Mouse (Mus musculus) intestine, embryonic 16.5 days (tissue): ENCODE measurements around the gene Isyna1. TPM values are rescaled to one million over a fixed set of nuclear protein-coding genes. Genes with fewer than 3 reads are reported as not detected.

Experiments
- ATAC-seq: fragments of 200-750 bp; cut with Nextera tagmentation; 2 replicates; pipeline ENCODE4 v1.8.0; 2017; ENCODE audit warnings: moderate TSS enrichment, moderate library complexity
- H3K27ac ChIP-seq: fragments of 300-500 bp; sonication (generic); 2 replicates; pipeline ENCODE4 v1.5.1; 2014; ENCODE audit warnings: mild to moderate bottlenecking, low read length
- H3K27me3 ChIP-seq: fragments of 300-500 bp; sonication (generic); replicated peaks from 2 replicates; pipeline ENCODE4 v1.6.1; 2014; ENCODE audit warnings: low read length, control low read depth, mixed read lengths; ENCODE audit not compliant: control insufficient read depth, insufficient read depth
- H3K36me3 ChIP-seq: fragments of 300-500 bp; sonication (generic); 2 replicates; pipeline ENCODE4 v1.6.1; 2014; ENCODE audit warnings: low read length, control low read depth; ENCODE audit not compliant: control insufficient read depth, insufficient read depth
- H3K4me1 ChIP-seq: fragments of 300-500 bp; sonication (generic); 2 replicates; pipeline ENCODE4 v1.6.1; 2014; ENCODE audit warnings: low read length, control low read depth, mixed read lengths; ENCODE audit not compliant: control insufficient read depth, insufficient read depth
- H3K4me2 ChIP-seq: fragments of 300-500 bp; sonication (generic); 2 replicates; pipeline ENCODE4 v1.6.1; 2014; ENCODE audit warnings: low read depth, low read length, control low read depth
- H3K4me3 ChIP-seq: fragments of 300-500 bp; sonication (generic); 2 replicates; pipeline ENCODE4 v1.5.1; 2014; ENCODE audit warnings: mild to moderate bottlenecking, low read length
- H3K9ac ChIP-seq: fragments of 300-500 bp; sonication (generic); 2 replicates; pipeline ENCODE4 v1.6.1; 2014; ENCODE audit warnings: low read depth, low read length
- H3K9me3 ChIP-seq: fragments of 300-500 bp; sonication (generic); 2 replicates; pipeline ENCODE4 v1.6.1; 2016; ENCODE audit warnings: low read length, control low read depth; ENCODE audit not compliant: control insufficient read depth
- WGBS: fragments of 180-500 bp; shearing (Covaris S2); extraction: QIAGEN DNeasy Blood & Tissue Kit; methylation state at CpG from one replicate; pipeline ENCODE4 v1.1.7; 2014; 5-methylcytosine and 5-hydroxymethylcytosine counted together
- polyA plus RNA-seq: library from polyadenylated mRNA; unstranded; fragments of >200 nt; fragmentation: Nextera tagmentation; extraction: Ambion mirVana; gene quantifications from 2 replicates; pipeline ENCODE4 v1.2.1, GENCODE M21; 2015

Gene Isyna1
- polyA plus RNA-seq = 105 and 121 TPM in 2 replicates

DNA sequence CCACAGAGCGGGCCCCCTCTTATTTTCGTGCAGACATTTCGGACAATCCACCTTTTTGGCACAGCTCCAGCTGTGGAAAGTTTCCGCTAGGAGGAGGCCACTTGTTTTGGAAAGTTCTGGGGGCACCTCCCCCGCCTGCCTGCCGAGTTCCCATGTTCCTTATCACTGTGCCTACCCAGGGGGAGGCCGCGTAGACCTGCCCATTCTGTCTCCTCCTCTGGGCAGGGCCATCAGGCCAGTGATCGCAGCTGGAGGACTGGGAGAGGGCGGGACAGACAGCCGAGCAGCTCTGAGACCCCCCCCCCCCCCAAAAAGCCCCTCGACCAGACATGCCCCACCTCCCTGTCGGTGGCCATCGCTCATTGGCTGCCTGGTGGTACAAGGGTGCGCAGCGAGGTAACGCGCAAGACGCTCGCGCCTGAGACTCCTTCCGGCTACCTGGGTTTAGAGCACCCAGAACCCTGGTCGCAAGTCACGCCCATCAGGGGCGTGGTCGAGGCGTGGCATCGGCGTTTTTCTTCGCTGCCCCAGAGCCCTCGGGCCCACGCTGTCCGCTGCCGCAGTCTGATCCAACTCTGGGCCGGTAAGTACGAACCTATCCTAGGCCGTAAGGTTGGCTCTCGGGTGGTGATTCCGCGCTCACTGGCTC lies at the start of gene Isyna1:
Gene Isyna1 (plus strand): TSS at position 413 of the 649 bp plus-strand sequence.
- H3K36me3 ChIP-seq = peaks cover 15% of the 10 kb centered on the region
- peak within 1 kb of the TSS; percentile 71 for H3K27ac ChIP-seq
- peak within 1 kb of the TSS; percentile 90 for H3K4me2 ChIP-seq
- peak; percentile 91 for ATAC-seq
- H3K4me1 ChIP-seq = peaks cover 51% of the 10 kb centered on the region
- H3K9me3 ChIP-seq = no peaks in the 10 kb centered on the region
- H3K27me3 ChIP-seq = no peaks in the 10 kb centered on the region
- peak within 1 kb of the TSS; percentile 52 for H3K4me3 ChIP-seq
- H3K9ac ChIP-seq = peak within 1 kb of the TSS; percentile 75
- WGBS = 0% methylated on average over 39 of the region's 40 CpGs

DNA sequence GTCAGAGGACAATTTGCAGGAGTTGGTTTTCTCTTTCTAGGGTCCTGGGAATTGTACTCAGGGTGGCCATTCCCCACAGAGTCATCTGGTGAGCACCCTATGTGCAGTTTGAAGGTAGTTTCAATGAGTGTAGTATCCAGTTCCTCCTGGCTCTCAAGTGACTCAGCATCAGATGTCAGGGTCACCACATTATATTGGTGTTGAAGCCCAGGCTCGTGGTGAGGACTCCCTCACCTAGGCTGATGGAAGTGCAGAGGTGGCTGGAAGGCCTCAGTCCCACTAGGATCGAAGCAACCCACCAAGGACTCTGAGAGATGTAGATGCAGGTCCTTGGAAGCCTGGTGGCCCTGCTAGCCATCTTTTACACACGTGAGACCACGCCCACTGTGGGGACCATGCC lies 47.8 kb upstream of the Isyna1 start:
- no peak overlapping the region for H3K27ac ChIP-seq
- WGBS = 72% methylated on average over 4 of the region's 4 CpGs
- H3K4me1 ChIP-seq = peaks cover 27% of the 10 kb centered on the region
- H3K27me3 ChIP-seq = no peaks in the 10 kb centered on the region
- no peak overlapping the region for H3K9ac ChIP-seq
- H3K9me3 ChIP-seq = no peaks in the 10 kb centered on the region
- ATAC-seq = no peak
- H3K4me2 ChIP-seq = no peak overlapping the region
- H3K36me3 ChIP-seq = no peaks in the 10 kb centered on the region
- no peak overlapping the region for H3K4me3 ChIP-seq

DNA sequence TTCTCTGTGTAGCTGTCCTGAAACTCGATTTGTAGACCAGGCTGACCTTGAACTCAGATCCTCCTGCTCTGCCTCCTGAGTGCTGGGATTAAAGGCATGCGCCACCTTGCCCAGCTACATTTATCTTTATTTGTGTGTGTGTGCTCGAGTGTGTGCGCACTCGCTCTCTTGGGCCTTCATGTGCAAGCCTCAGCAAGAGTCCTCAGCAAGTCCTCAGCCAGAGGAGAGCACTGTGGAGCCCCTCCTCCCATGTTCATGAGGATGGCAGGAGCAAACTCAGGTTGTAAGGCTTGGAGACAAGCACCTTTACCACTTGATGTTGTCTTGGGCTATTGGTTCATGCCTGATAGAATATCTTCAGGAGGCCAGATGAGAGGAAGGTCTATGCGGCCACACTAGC lies 46.4 kb upstream of the Isyna1 start:
- no peak for ATAC-seq

DNA sequence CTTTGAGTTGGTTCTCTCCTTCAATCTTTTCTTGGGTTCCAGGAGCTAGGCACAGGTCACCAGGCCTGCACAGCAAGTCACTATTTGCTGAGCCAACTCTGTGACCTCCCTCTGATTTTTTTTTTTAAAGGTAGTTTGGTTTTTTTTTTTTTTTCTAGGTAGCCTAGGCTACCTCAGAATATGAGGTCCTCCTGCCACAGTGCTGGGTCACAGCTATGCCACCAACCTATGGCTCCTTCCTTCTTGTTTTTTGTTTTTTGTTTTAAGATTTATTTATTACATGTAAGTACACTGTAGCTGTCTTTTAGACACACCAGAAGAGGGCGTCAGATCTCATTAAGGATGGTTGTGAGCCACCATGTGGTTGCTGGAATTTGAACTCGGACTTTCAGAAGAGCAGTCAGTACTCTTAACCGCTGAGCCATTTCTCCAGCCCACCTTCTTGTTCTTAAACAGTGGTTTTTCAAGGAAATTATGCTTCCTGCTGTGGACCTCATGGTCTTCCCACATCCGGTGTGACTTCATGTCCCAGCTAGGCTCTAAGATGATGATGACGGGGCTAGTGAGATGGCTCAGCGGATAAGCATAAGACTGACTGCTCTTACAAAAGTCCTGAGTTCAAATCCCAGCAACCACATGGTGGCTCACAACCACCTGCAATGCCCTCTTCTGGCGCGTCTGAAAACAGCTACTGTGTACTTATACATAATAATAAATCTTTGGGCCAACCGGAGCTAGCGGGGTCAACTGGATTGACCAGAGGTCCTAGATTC lies 44.6 kb upstream of the Isyna1 start:
- no peak for ATAC-seq
- H3K4me3 ChIP-seq = no peak overlapping the region
- H3K27me3 ChIP-seq = no peaks in the 10 kb centered on the region
- H3K9me3 ChIP-seq = no peaks in the 10 kb centered on the region
- no peak overlapping the region for H3K27ac ChIP-seq
- no peak overlapping the region for H3K9ac ChIP-seq
- no peaks in the 10 kb centered on the region for H3K36me3 ChIP-seq
- no peak overlapping the region for H3K4me2 ChIP-seq
- WGBS = 91% methylated on average over 10 of the region's 10 CpGs
- H3K4me1 ChIP-seq = peaks cover 22% of the 10 kb centered on the region

More for the DNA sequence above, 46.4 kb upstream of the Isyna1 start:
- WGBS = 85% methylated on average over 6 of the region's 6 CpGs
- no peaks in the 10 kb centered on the region for H3K27me3 ChIP-seq
- no peak overlapping the region for H3K9ac ChIP-seq
- peaks cover 23% of the 10 kb centered on the region for H3K4me1 ChIP-seq
- H3K27ac ChIP-seq = no peak overlapping the region
- no peaks in the 10 kb centered on the region for H3K36me3 ChIP-seq
- H3K4me2 ChIP-seq = no peak overlapping the region
- no peaks in the 10 kb centered on the region for H3K9me3 ChIP-seq
- H3K4me3 ChIP-seq = no peak overlapping the region

DNA sequence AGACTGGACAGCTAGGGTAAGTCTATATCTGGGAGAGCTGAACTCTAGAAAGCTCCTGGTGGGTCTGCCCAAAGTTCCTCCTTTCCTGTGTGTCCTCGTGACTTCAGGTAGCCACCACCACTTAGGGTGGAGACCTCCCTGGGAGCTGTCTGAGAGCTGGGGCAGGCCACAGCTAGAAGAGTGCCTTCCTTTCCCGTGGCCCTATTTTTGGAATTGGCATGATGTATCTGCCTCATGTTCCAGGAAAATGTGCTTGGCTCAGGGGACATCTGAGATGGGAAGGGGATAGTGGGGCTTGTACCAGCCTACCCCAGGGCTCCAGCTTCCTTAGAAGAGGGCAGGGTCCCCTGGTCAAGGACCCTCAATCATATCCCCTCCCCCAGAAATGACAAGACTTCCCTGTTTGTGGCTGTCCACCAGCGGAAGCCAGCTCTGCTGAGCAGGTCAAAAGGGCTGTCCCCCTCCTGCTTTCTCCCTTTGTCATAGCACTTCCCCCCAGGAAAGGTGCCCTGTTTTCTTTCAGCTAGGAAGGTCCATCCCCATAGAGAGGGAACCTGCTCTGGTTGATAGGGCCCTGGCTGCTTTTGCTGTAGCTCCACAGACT lies 42.5 kb upstream of the Isyna1 start:
- Histone ChIP-seq H3K9me3 (no peaks in the 10 kb centered on the region), H3K9ac (no peak overlapping the region), H3K36me3 (no peaks in the 10 kb centered on the region), H3K27ac (no peak overlapping the region), H3K4me2 (no peak overlapping the region), H3K4me1 (peaks cover 27% of the 10 kb centered on the region), H3K4me3 (no peak overlapping the region), H3K27me3 (no peaks in the 10 kb centered on the region)
- WGBS = 69% methylated on average over 3 of the region's 3 CpGs
- no peak for ATAC-seq

DNA sequence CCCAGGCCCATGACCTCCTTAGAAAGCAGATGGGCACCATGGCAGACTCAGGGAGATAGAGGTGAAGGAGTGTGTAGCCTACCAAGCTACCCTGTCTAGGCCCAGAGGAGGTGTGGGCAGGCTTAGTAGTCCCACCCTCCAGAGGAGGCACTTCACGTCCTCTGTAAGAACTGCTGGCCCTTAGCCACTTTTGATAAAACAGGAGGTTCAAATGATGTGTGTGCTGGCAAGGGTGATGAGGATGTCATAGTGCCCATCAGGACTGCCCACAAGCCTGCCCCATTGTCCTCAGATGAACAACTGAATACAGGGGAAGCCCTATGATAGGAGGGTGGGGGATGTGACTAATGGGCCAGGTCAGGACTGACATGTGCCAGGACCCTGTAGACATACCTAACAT lies 41.3 kb upstream of the Isyna1 start:
- ATAC-seq = no peak
- Histone ChIP-seq H3K27me3 (no peaks in the 10 kb centered on the region), H3K4me3 (no peak overlapping the region), H3K4me2 (no peak overlapping the region), H3K27ac (no peak overlapping the region), H3K9me3 (no peaks in the 10 kb centered on the region), H3K4me1 (peaks cover 24% of the 10 kb centered on the region), H3K9ac (no peak overlapping the region), H3K36me3 (no peaks in the 10 kb centered on the region)
- 31% methylated on average over 1 of the region's 1 CpGs for WGBS

DNA sequence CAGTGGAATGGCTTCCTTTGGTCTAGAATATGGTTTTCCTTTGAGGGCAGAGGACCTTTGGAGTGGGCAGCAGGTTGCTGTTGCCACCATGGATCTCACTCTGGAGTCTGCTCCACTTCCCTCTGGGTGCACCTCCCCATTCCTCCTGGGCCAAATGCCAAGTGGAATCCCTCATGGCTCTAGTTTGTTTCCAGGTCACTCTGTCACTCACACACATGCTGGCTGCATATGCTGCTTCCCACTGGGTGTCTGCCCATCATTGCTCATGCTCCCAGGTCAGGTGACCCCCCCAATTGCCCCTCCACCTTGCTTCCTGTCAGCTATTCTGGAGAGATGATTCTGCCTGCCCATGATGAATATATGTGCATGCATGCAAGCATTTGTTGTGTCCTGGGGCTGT lies 40.4 kb upstream of the Isyna1 start:
- H3K4me2 ChIP-seq = no peak overlapping the region
- H3K9me3 ChIP-seq = no peaks in the 10 kb centered on the region
- H3K36me3 ChIP-seq = no peaks in the 10 kb centered on the region
- no peak overlapping the region for H3K9ac ChIP-seq
- H3K4me3 ChIP-seq = no peak overlapping the region
- no peaks in the 10 kb centered on the region for H3K27me3 ChIP-seq
- H3K4me1 ChIP-seq = peaks cover 21% of the 10 kb centered on the region
- H3K27ac ChIP-seq = 0 out of 2 replicates have a peak overlapping the region, but pooled peaks have one; percentile 16
- ATAC-seq = no peak

DNA sequence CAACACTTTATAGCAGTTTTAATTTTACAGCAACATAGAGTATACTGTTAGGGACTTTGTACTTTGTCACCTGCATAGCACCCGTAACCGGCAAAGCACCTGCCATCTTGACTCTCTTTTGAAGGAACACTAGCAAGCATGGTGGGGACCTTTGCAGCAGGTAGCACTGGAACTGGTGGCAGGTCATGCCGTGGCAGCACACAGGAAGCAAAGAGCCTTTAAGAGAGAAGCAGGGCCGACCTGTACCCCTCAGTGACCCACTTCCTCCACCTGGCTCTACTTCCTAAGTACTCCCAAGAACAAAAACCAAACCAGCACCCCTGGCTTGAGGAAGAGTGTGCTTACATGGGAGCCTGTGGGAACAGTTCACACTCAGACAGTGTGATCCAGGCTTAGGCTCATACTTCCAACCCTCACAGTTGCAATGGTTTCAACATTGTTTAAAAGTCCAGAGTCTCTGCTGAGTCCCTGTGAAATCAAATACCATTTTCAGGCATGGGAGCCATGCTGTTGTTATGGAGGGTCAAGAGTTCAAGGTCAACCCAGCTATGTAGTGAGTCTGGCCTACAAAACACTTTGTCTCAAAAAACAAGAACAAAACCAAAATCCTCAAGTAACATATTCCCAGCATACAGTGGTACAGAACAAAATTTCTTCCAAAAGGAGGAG lies 39.0 kb upstream of the Isyna1 start:
- Histone ChIP-seq H3K36me3 (no peaks in the 10 kb centered on the region), H3K4me3 (no peak overlapping the region), H3K9ac (no peak overlapping the region), H3K4me1 (peaks cover 26% of the 10 kb centered on the region), H3K27me3 (no peaks in the 10 kb centered on the region), H3K27ac (0 out of 2 replicates have a peak overlapping the region, but pooled peaks have one; percentile 10), H3K4me2 (no peak overlapping the region), H3K9me3 (no peaks in the 10 kb centered on the region)
- WGBS = 73% methylated on average over 4 of the region's 4 CpGs
- peak; percentile 23; the same call in 1 of the 2 replicates for ATAC-seq

DNA sequence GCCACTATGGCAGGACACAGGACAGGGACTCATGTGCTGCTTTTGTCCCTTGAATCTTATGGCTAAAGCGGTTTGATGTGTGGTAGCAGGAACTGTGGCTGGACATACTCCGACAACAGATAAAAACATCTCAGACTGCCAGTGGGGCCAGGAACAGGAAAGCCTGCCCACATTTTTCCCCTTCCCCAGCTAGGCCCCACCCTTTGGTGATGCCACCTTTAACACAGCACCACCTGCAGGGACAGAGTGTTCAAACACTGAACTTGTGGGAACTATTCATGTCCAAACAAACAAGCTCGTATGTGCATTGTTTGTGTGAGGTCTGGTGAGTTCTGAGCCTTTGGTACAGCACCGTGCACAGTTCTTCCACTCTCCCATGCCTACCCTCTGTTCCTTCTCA lies 35.8 kb upstream of the Isyna1 start:
- Histone ChIP-seq H3K27me3 (no peaks in the 10 kb centered on the region), H3K4me2 (no peak overlapping the region), H3K27ac (no peak overlapping the region), H3K36me3 (no peaks in the 10 kb centered on the region), H3K9ac (no peak overlapping the region), H3K4me1 (peaks cover 36% of the 10 kb centered on the region), H3K9me3 (no peaks in the 10 kb centered on the region), H3K4me3 (no peak overlapping the region)
- ATAC-seq = no peak
- WGBS = 65% methylated on average over 4 of the region's 4 CpGs
